23 mouse cellular contexts compared by ENCODE assay signal in genomic region chr14:59540230-59540629, GRCm38 (mm10). TPM values are rescaled to one million over a fixed set of nuclear protein-coding genes. Genes with fewer than 3 reads are reported as not detected.
DNase-seq lines count a peak whose midpoint lies in the region; ATAC-seq lines count a peak whose summit lies in the region.
"Had no signal": no experiment of that assay in that cellular context is flagged by ENCODE, and none has a peak within 500 bp of the region (broad histone marks: within the 10 kb centered on the region; RNA-seq: fewer than 3 reads in every experiment).

No protein-coding gene starts in this region.

- no peak overlapping the region for H3K27ac ChIP-seq in kidney, embryonic 14.5 days (ENCODE audit: low read depth, low read length)
- H3K27ac ChIP-seq in lung, embryonic 15.5 days = peak overlapping the region; percentile 34
- H3K27ac ChIP-seq: forebrain, embryonic 10.5 days; forebrain, embryonic 13.5 days; heart, adult 2 months; heart, embryonic 10.5 days; heart, embryonic 13.5 days; hindbrain, embryonic 12.5 days; hindbrain, embryonic 15.5 days had no signal

- no peaks in the 10 kb centered on the region for H3K27me3 ChIP-seq in kidney, embryonic 14.5 days (ENCODE audit: control insufficient read depth, insufficient read depth, low read length)
- no peaks in the 10 kb centered on the region for H3K27me3 ChIP-seq in lung, embryonic 15.5 days
- H3K27me3 ChIP-seq: CH12.LX; heart, embryonic 13.5 days; hindbrain, embryonic 12.5 days; hindbrain, embryonic 15.5 days; Patski had no signal

- no peak overlapping the region for H3K9ac ChIP-seq in kidney, embryonic 14.5 days (ENCODE audit: low read depth, low read length)
- no peak overlapping the region for H3K9ac ChIP-seq in lung, embryonic 15.5 days
- H3K9ac ChIP-seq: forebrain, embryonic 13.5 days; heart, embryonic 13.5 days; hindbrain, embryonic 12.5 days; hindbrain, embryonic 15.5 days had no signal

- no peak overlapping the region for H3K4me3 ChIP-seq in kidney, embryonic 14.5 days (ENCODE audit: low read length)
- no peak overlapping the region for H3K4me3 ChIP-seq in lung, embryonic 15.5 days
- H3K4me3 ChIP-seq: forebrain, embryonic 10.5 days; forebrain, embryonic 13.5 days; heart, adult 2 months; heart, embryonic 10.5 days; heart, embryonic 13.5 days; hindbrain, embryonic 12.5 days; hindbrain, embryonic 15.5 days had no signal

- intact Hi-C loops in heart, postnatal 36 days (cut with DNase I) = no loop called here

- peaks cover 4% of the 10 kb centered on the region; the same call in 1 of the 2 replicates for H3K36me3 ChIP-seq in kidney, embryonic 14.5 days (ENCODE audit: control insufficient read depth, insufficient read depth, low read length)
- no peaks in the 10 kb centered on the region for H3K36me3 ChIP-seq in lung, embryonic 15.5 days
- H3K36me3 ChIP-seq: forebrain, embryonic 10.5 days; hindbrain, embryonic 12.5 days; hindbrain, embryonic 15.5 days had no signal

- H3K4me1 ChIP-seq in kidney, embryonic 14.5 days (ENCODE audit: control insufficient read depth, insufficient read depth, low read length) = no peaks in the 10 kb centered on the region
- 0 out of 2 replicates have a peak, but pooled peaks cover 6% of the 10 kb centered on the region for H3K4me1 ChIP-seq in lung, embryonic 15.5 days
- H3K4me1 ChIP-seq: forebrain, embryonic 10.5 days; heart, embryonic 10.5 days; heart, embryonic 13.5 days; hindbrain, embryonic 12.5 days; hindbrain, embryonic 15.5 days had no signal

- no peaks in the 10 kb centered on the region for H3K9me3 ChIP-seq in kidney, embryonic 14.5 days (ENCODE audit: control insufficient read depth, low read length)
- no peaks in the 10 kb centered on the region for H3K9me3 ChIP-seq in lung, embryonic 15.5 days
- H3K9me3 ChIP-seq: forebrain, embryonic 10.5 days; forebrain, embryonic 13.5 days; G1E; heart, embryonic 10.5 days; heart, embryonic 13.5 days; hindbrain, embryonic 12.5 days; hindbrain, embryonic 15.5 days had no signal

- no peak overlapping the region for H3K4me2 ChIP-seq in kidney, embryonic 14.5 days (replicated peaks; ENCODE audit: low read depth, low read length)
- H3K4me2 ChIP-seq in lung, embryonic 15.5 days = no peak overlapping the region
- H3K4me2 ChIP-seq: forebrain, embryonic 13.5 days; heart, embryonic 13.5 days; hindbrain, embryonic 12.5 days; hindbrain, embryonic 15.5 days had no signal

- no peak for ATAC-seq in kidney, embryonic 14.5 days (ENCODE audit: low FRiP score, low TSS enrichment)
- ATAC-seq in lung, embryonic 15.5 days (ENCODE audit: borderline replicate concordance, extremely low read depth, low FRiP score, low TSS enrichment) = no peak
- ATAC-seq: forebrain, embryonic 13.5 days; forebrain, embryonic 16.5 days; Patski had no signal

- WGBS in kidney, embryonic 14.5 days = 69% methylated on average over 2 of the region's 2 CpGs
- 64% methylated on average over 2 of the region's 2 CpGs for WGBS in lung, embryonic 15.5 days

- peak; percentile 46 for DNase-seq in heart, adult 11 months
- no peak for DNase-seq in heart, postnatal 36 days
- peak; percentile 47 for DNase-seq in kidney, adult 9 months
- no peak for DNase-seq in lung, postnatal 10 days
- DNase-seq: B cell, adult 2 months; cerebellum, adult 18-20 months; cerebellum, adult 9-10 months; cerebellum, postnatal 14 days; gastrocnemius, postnatal 14 days; heart, adult 2 months; heart, postnatal 14 days had no signal

RNA-seq across cellular contexts. Expression of gene Cdadc1, which starts 57.5 kb away (rescaled TPM):
- 10 to 100 TPM; 45.0 to 46.5 TPM for total RNA-seq in heart, postnatal 36 days (2021)
- 25.7 and 35.5 TPM in 2 replicates for polyA plus RNA-seq in kidney, embryonic 14.5 days (2014; fragmentation: Nextera tagmentation; extraction: Ambion mirVana)
- polyA plus RNA-seq in lung, embryonic 15.5 days (2015; fragmentation: Nextera tagmentation; extraction: Ambion mirVana) = 30.6 and 36.2 TPM in 2 replicates

Comparison
In these comparisons a context has a peak if more than half of its experiments do, and no peak if none do; other contexts are left out.
1. DNase-seq: peak in heart, adult 11 months (single experiment) and kidney, adult 9 months (single experiment); none in heart, postnatal 36 days (0 of 2) and lung, postnatal 10 days (single experiment).